Mouse (Mus musculus): ENCODE measurements around the gene Rdh9. TPM values are rescaled to one million over a fixed set of nuclear protein-coding genes. Genes with fewer than 3 reads are reported as not detected.

Gene Rdh9
- total RNA-seq (2012; rRNA removed) = not detected in 2 replicates
- polyA plus RNA-seq (2012; ENCODE audit: insufficient read depth in 1 of 2, insufficient read length in 2 of 2, low read depth in 1 of 2, low replicate concordance in 2 of 2, missing spikeins in 1 of 2) = under 1 TPM in 1 of 2 experiments, not detected in 1; 0.04 TPM

DNA sequence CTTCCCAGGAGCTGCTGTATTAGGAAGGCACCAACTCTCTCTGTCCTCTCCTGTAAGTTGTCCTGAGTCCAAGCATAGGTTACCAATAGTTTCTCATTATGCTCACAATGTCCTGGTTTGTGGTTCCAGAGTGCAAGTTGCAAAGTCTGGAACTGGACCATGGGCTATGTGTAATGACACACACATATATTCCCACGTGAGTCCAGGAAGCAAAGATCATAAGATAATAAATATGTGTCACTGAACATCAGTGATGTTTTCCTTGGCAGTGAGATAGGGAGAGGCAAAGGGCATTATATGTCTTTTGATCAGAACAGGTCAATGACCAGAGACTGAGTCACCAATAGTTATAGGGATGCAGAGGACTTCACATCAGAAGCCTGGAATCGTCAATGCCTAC, at the start of gene Rdh9:
Rdh9 (plus strand) TSS at position 376 of the 400 bp plus-strand sequence.
- H3K9me3 ChIP-seq (replicated peaks; ENCODE audit: insufficient read depth, low read length) = no peaks in the 10 kb centered on the region
- no peaks in the 10 kb centered on the region for H3K36me3 ChIP-seq (ENCODE audit: control insufficient read depth in 1 of 2, insufficient read depth in 2 of 2, low read length in 2 of 2)
- no peaks in the 10 kb centered on the region for H3K27me3 ChIP-seq (ENCODE audit: control insufficient read depth in 1 of 2, insufficient read depth in 2 of 2, low read length in 2 of 2)
- H3K9ac ChIP-seq (ENCODE audit: control insufficient read depth, low read depth, low read length, poor library complexity, severe bottlenecking) = no peak within 1 kb of the TSS
- H3K79me2 ChIP-seq (ENCODE audit: control insufficient read depth, insufficient read depth, low read length, poor library complexity) = no peaks in the 10 kb centered on the region
- H3K4me3 ChIP-seq (ENCODE audit: control insufficient read depth in 1 of 2, insufficient read depth in 1 of 2, low read depth in 2 of 2, low read length in 2 of 2) = no peak within 1 kb of the TSS
- no peak within 1 kb of the TSS for H3K27ac ChIP-seq (ENCODE audit: control insufficient read depth, low read depth, low read length)
- TF ChIP-seq ELF1 (IDR thresholded peaks at IDR 0.05; ENCODE audit: low read depth, low read length) = no peak
- no peak for TF ChIP-seq MYC (IDR thresholded peaks at IDR 0.05; ENCODE audit: low read depth, low read length)
- no peaks in the 10 kb centered on the region for H3K4me1 ChIP-seq (ENCODE audit: control insufficient read depth in 1 of 2, insufficient read depth in 2 of 2, low read length in 2 of 2)
- no peak for DNase-seq (ENCODE audit: low read depth, low spot score)

DNA sequence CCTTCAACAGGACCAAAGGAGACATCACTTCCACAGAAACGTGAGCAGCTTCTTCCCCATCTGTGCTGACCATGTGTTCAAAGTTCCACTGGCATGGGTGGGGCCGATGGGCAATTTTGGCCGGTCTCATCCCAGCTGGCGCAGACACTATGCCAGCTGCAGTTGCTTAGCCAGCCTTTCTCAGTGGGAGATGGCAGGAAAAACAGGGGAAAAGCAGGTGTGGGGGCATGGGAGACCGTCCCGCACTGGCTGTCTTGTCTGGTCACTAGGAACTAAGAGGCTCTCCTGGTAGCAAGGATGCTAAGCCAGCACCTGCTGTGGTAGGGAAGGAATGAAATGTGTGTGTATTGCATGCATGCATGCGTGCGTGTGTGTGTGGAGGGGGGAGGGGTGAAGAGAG, 47.7 kb upstream of the Rdh9 start:
- Histone ChIP-seq H3K4me3 (ENCODE audit: control insufficient read depth in 1 of 2, insufficient read depth in 1 of 2, low read depth in 2 of 2, low read length in 2 of 2) (no peak overlapping the region), H3K9me3 (replicated peaks; ENCODE audit: insufficient read depth, low read length) (no peaks in the 10 kb centered on the region), H3K9ac (ENCODE audit: control insufficient read depth, low read depth, low read length, poor library complexity, severe bottlenecking) (no peak overlapping the region), H3K27me3 (ENCODE audit: control insufficient read depth in 1 of 2, insufficient read depth in 2 of 2, low read length in 2 of 2) (peaks cover 0 to 5% of the 10 kb centered on the region in 2 experiments; a peak in 3 of 4 replicates), H3K27ac (ENCODE audit: control insufficient read depth, low read depth, low read length) (no peak overlapping the region), H3K4me1 (ENCODE audit: control insufficient read depth in 1 of 2, insufficient read depth in 2 of 2, low read length in 2 of 2) (peaks cover 17 to 31% of the 10 kb centered on the region in 2 experiments), H3K36me3 (ENCODE audit: control insufficient read depth in 1 of 2, insufficient read depth in 2 of 2, low read length in 2 of 2) (peaks cover 0 to 11% of the 10 kb centered on the region in 2 experiments; a peak in 2 of 4 replicates), H3K79me2 (ENCODE audit: control insufficient read depth, insufficient read depth, low read length, poor library complexity) (no peaks in the 10 kb centered on the region)
- no peak; the same call in 1 of the 2 replicates for TF ChIP-seq MXI1 (IDR thresholded peaks at IDR 0.05; ENCODE audit: low read depth, low read length)
- no peak for TF ChIP-seq POLR2AphosphoS2 (IDR thresholded peaks at IDR 0.05; ENCODE audit: low read length)
- TF ChIP-seq ZMIZ1 (IDR thresholded peaks at IDR 0.05; ENCODE audit: low read depth, low read length) = no peak
- TF ChIP-seq ELF1 (IDR thresholded peaks at IDR 0.05; ENCODE audit: low read depth, low read length) = no peak
- no peak for TF ChIP-seq HCFC1 (IDR thresholded peaks at IDR 0.05; ENCODE audit: low read depth, low read length)
- TF ChIP-seq ZNF384 (IDR thresholded peaks at IDR 0.05; ENCODE audit: low read depth, low read length) = no peak
- no peak for TF ChIP-seq MAZ (IDR thresholded peaks at IDR 0.05; ENCODE audit: low read depth, low read length)
- no peak for TF ChIP-seq CHD2 (IDR thresholded peaks at IDR 0.05; ENCODE audit: low read length)
- TF ChIP-seq ZKSCAN1 (IDR thresholded peaks at IDR 0.05; ENCODE audit: low read depth, low read length) = no peak
- no peak for TF ChIP-seq NELFE (IDR thresholded peaks at IDR 0.05; ENCODE audit: low read depth, low read length)
- TF ChIP-seq MEF2A (IDR thresholded peaks at IDR 0.05; ENCODE audit: extremely low read depth, insufficient replicate concordance, low read depth, low read length, poor library complexity, severe bottlenecking) = no peak
- no peak for TF ChIP-seq NRF1 (IDR thresholded peaks at IDR 0.05; ENCODE audit: insufficient read depth, low read depth, low read length, poor library complexity, severe bottlenecking)
- no peak for TF ChIP-seq RCOR1 (IDR thresholded peaks at IDR 0.05; ENCODE audit: low read depth, low read length)
- TF ChIP-seq MYC (IDR thresholded peaks at IDR 0.05; ENCODE audit: low read depth, low read length) = no peak
- DNase-seq (ENCODE audit: low read depth, low spot score) = no peak

Measured in MEL (cell line).